Mouse (Mus musculus): ENCODE results near the gene 1700088E04Rik. TPM values are rescaled to one million over a fixed set of nuclear protein-coding genes. Genes with fewer than 3 reads are reported as not detected.

The 1700088E04Rik gene
- polyA plus RNA-seq, 2 experiments = 0.46 to 0.93 TPM

DNA sequence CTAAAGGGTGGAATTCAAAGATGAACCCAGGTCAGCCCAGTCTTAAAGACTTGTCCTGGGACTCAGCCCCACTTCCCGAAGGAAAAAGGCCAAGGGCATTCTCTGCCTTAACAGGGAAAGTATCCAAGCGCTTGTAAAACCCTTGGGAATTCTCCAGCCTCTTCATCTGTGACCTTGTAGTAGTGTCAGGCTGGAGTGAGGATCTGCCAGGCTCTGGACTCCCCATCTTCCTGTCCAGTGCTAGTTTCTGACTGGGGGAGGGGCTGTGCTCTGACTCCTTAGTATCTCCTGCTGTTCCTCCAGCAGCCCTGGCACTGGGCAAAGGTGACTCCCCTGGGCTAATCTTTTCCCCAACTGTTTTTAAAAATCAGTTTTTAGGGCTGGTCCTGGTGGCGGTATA lies 44.5 kb downstream of the 1700088E04Rik start:
- ATAC-seq (ENCODE audit: insufficient read depth) (no peak), DNase-seq (ENCODE audit: low read depth in 3 of 3, low spot score in 3 of 3) (no peak)
- Histone ChIP-seq H3K4me3 (ENCODE audit: insufficient read depth in 1 of 2, low read depth in 2 of 2, low read length in 2 of 2) (no peak overlapping the region), H3K4me2 (ENCODE audit: low read depth) (no peak overlapping the region), H3K9ac (replicated peaks) (no peak overlapping the region), H3K9me3 (ENCODE audit: control insufficient read depth, low read length) (no peaks in the 10 kb centered on the region), H3K4me1 (replicated peaks; ENCODE audit: control insufficient read depth in 2 of 2, insufficient read depth in 2 of 2, low read length in 1 of 2) (peaks cover 8 to 12% of the 10 kb centered on the region in 2 experiments), H3K36me3 (replicated peaks; ENCODE audit: control insufficient read depth, insufficient read depth, low read depth) (peaks cover 28% of the 10 kb centered on the region), H3K27me3 (ENCODE audit: control insufficient read depth, insufficient read depth, low read length) (no peaks in the 10 kb centered on the region), H3K27ac (no peak overlapping the region)
- 63% methylated on average over 3 of the region's 3 CpGs for WGBS (ENCODE audit: insufficient replicate concordance)
- no peak for TF ChIP-seq EP300 (IDR thresholded peaks at IDR 0.05; ENCODE audit: low read depth)
- TF ChIP-seq CTCF (IDR thresholded peaks at IDR 0.05; ENCODE audit: low read depth) = no peak

DNA sequence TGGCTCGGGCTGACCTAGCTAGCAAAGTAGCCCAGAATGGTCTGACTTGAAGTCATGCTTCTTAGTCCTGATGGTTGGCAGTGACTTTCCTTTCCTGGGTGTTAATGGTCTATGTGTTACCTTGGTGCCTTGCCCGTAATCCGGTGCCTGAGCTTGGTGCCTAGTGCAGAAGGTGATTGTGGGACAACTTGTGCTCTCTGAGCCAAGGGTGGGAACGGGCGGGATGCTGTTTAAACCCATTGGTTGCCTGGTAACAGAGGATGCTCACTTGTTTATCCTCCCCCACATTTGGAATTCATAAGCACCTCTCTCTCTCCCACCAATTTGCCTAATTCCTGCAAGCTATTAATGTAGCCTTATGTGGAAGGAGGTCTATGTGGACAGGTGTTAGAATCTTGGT lies 45.6 kb downstream of the 1700088E04Rik start:
- ATAC-seq (ENCODE audit: insufficient read depth) = no peak
- Histone ChIP-seq H3K27ac (no peak overlapping the region), H3K27me3 (ENCODE audit: control insufficient read depth, insufficient read depth, low read length) (no peaks in the 10 kb centered on the region), H3K9me3 (ENCODE audit: control insufficient read depth, low read length) (no peaks in the 10 kb centered on the region), H3K4me1 (replicated peaks; ENCODE audit: control insufficient read depth in 2 of 2, insufficient read depth in 2 of 2, low read length in 1 of 2) (peaks cover 8 to 12% of the 10 kb centered on the region in 2 experiments), H3K9ac (replicated peaks) (no peak overlapping the region), H3K4me2 (ENCODE audit: low read depth) (no peak overlapping the region), H3K4me3 (ENCODE audit: insufficient read depth in 1 of 2, low read depth in 2 of 2, low read length in 2 of 2) (no peak overlapping the region), H3K36me3 (replicated peaks; ENCODE audit: control insufficient read depth, insufficient read depth, low read depth) (peaks cover 37% of the 10 kb centered on the region)
- WGBS (ENCODE audit: insufficient replicate concordance) = 81% methylated on average over 5 of the region's 5 CpGs
- TF ChIP-seq CTCF (IDR thresholded peaks at IDR 0.05; ENCODE audit: low read depth) (no peak), EP300 (IDR thresholded peaks at IDR 0.05; ENCODE audit: low read depth) (no peak)
- DNase-seq (ENCODE audit: low read depth in 3 of 3, low spot score in 3 of 3) = no peak

DNA sequence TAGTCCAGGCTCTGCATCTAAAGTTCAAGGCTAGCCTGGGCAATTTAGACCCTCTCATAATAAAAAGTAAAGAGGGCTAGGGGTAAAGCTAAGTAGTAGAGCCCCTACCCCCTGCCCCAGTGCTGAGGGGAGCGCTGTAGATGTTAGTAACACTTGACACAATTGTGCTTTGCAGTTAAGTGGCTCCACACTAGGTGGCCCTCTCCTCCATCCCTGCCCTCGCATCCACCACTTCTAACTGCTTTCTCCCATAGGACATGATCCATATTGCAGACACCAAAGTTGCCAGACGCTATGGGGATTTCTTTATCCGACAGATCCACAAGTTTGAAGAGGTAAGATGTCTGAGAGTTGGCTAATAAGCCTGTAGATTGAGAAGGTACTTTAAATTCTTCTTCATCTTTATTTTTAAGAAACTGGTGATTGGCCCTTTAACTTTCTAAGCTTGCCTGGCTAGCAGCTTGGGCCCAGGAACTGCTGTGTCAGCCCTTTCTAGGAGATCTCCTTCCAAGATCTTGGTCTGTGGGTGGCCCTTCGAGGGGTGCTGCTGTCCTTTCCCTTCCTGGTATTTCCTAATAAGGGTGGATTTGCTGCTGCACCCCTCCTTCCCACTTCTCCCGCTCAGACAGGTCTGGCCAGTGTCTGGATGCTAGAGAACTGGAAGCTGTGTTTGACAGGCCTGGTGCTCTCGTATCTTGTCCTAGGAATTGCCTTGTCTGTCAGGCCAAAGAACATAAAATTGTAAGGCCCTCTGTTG lies 47.8 kb downstream of the 1700088E04Rik start:
- no peaks in the 10 kb centered on the region for H3K9me3 ChIP-seq (ENCODE audit: control insufficient read depth, low read length)
- DNase-seq (ENCODE audit: low read depth in 3 of 3, low spot score in 3 of 3) (no peak), ATAC-seq (ENCODE audit: insufficient read depth) (no peak)
- 81% methylated on average over 7 of the region's 7 CpGs for WGBS (ENCODE audit: insufficient replicate concordance)
- H3K4me2 ChIP-seq (ENCODE audit: low read depth) = no peak overlapping the region
- H3K4me1 ChIP-seq (replicated peaks; ENCODE audit: control insufficient read depth in 2 of 2, insufficient read depth in 2 of 2, low read length in 1 of 2) = peaks cover 8 to 12% of the 10 kb centered on the region in 2 experiments
- H3K4me3 ChIP-seq (ENCODE audit: insufficient read depth in 1 of 2, low read depth in 2 of 2, low read length in 2 of 2) = no peak overlapping the region
- H3K27me3 ChIP-seq (ENCODE audit: control insufficient read depth, insufficient read depth, low read length) = no peaks in the 10 kb centered on the region
- TF ChIP-seq EP300 (IDR thresholded peaks at IDR 0.05; ENCODE audit: low read depth) (no peak), CTCF (IDR thresholded peaks at IDR 0.05; ENCODE audit: low read depth) (peak; percentile 45)
- no peak overlapping the region for H3K27ac ChIP-seq
- H3K36me3 ChIP-seq (replicated peaks; ENCODE audit: control insufficient read depth, insufficient read depth, low read depth) = peaks cover 54% of the 10 kb centered on the region
- H3K9ac ChIP-seq (replicated peaks) = no peak overlapping the region

DNA sequence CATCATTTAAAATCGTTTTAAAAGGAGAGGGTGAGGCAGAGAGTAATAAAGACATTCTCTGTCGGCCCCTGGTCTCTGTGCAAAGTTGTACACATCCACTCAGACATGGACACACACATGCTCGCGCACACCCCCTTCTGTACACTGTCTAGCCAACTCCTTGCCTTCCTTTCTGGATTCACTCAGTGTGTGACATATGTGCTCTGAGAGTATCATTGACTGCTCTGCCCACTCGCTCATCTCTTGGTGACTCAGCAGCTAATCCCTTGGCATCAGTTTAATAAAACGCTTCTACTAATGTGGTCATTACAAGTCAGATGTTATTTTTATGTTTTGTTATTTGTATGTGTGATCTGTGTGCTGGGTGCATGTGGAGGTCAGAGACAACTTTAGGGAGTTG lies 48.8 kb downstream of the 1700088E04Rik start:
- 83% methylated on average over 6 of the region's 6 CpGs for WGBS (ENCODE audit: insufficient replicate concordance)
- Histone ChIP-seq H3K36me3 (replicated peaks; ENCODE audit: control insufficient read depth, insufficient read depth, low read depth) (peaks cover 61% of the 10 kb centered on the region), H3K27me3 (ENCODE audit: control insufficient read depth, insufficient read depth, low read length) (no peaks in the 10 kb centered on the region), H3K4me3 (ENCODE audit: insufficient read depth in 1 of 2, low read depth in 2 of 2, low read length in 2 of 2) (no peak overlapping the region), H3K27ac (no peak overlapping the region), H3K4me2 (ENCODE audit: low read depth) (no peak overlapping the region), H3K9ac (replicated peaks) (no peak overlapping the region), H3K9me3 (ENCODE audit: control insufficient read depth, low read length) (no peaks in the 10 kb centered on the region), H3K4me1 (replicated peaks; ENCODE audit: control insufficient read depth in 2 of 2, insufficient read depth in 2 of 2, low read length in 1 of 2) (peaks cover 1 to 3% of the 10 kb centered on the region in 2 experiments)
- TF ChIP-seq CTCF (IDR thresholded peaks at IDR 0.05; ENCODE audit: low read depth) (no peak), EP300 (IDR thresholded peaks at IDR 0.05; ENCODE audit: low read depth) (no peak)
- ATAC-seq (ENCODE audit: insufficient read depth) (no peak), DNase-seq (ENCODE audit: low read depth in 3 of 3, low spot score in 3 of 3) (no peak)

DNA sequence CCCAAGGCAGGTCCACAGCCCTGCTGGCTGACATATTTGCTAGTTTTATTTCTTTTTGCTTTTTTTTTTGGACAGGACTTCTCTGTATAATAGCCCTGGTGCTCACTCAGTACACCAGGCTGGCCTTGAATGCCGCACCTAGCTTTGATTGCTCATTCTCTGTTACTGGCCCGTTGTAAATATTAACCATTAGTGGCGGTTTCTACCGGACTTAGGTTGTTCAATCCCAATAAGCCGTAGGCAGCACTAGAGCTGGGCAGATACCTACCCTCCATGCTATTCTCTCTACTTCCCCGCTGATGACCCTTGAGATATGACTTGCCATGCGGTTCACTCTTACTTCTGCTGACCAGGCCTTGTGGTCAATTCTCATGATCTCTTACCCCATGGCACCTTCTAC lies 61.5 kb downstream of the 1700088E04Rik start:
- Histone ChIP-seq H3K4me1 (replicated peaks; ENCODE audit: control insufficient read depth in 2 of 2, insufficient read depth in 2 of 2, low read length in 1 of 2) (peaks cover 8 to 10% of the 10 kb centered on the region in 2 experiments), H3K9ac (replicated peaks) (no peak overlapping the region), H3K4me2 (ENCODE audit: low read depth) (no peak overlapping the region), H3K27me3 (ENCODE audit: control insufficient read depth, insufficient read depth, low read length) (no peaks in the 10 kb centered on the region), H3K27ac (no peak overlapping the region), H3K4me3 (ENCODE audit: insufficient read depth in 1 of 2, low read depth in 2 of 2, low read length in 2 of 2) (no peak overlapping the region), H3K36me3 (replicated peaks; ENCODE audit: control insufficient read depth, insufficient read depth, low read depth) (peaks cover 77% of the 10 kb centered on the region), H3K9me3 (ENCODE audit: control insufficient read depth, low read length) (no peaks in the 10 kb centered on the region)
- DNase-seq (ENCODE audit: low read depth in 3 of 3, low spot score in 3 of 3) (no peak), ATAC-seq (ENCODE audit: insufficient read depth) (no peak)
- WGBS (ENCODE audit: insufficient replicate concordance) = 90% methylated on average over 7 of the region's 7 CpGs
- TF ChIP-seq EP300 (IDR thresholded peaks at IDR 0.05; ENCODE audit: low read depth) (no peak), CTCF (IDR thresholded peaks at IDR 0.05; ENCODE audit: low read depth) (no peak)

Other genes with a start within 250 kb of the 1700088E04Rik start
- 0.03 and 0.17 TPM in 2 replicates for gene Gm49510, start 241.6 kb downstream of the 1700088E04Rik start, polyA plus RNA-seq (2012; rRNA removed)
- 0.10 and 0.13 TPM in 2 replicates for gene Gm49510, start 241.6 kb downstream of the 1700088E04Rik start, polyA plus RNA-seq (2014; fragmentation: Nextera tagmentation; extraction: Ambion mirVana)
- 22.2 and 23.2 TPM in 2 replicates for gene Sh3bp1, start 241.5 kb downstream of the 1700088E04Rik start, polyA plus RNA-seq (2012; rRNA removed)
- gene Sh3bp1, start 241.5 kb downstream of the 1700088E04Rik start, polyA plus RNA-seq (2014; fragmentation: Nextera tagmentation; extraction: Ambion mirVana) = 13.3 and 15.3 TPM in 2 replicates
- gene Pdxp, start 227.3 kb downstream of the 1700088E04Rik start, polyA plus RNA-seq (2012; rRNA removed) = 9.3 and 9.7 TPM in 2 replicates
- gene Pdxp, start 227.3 kb downstream of the 1700088E04Rik start, polyA plus RNA-seq (2014; fragmentation: Nextera tagmentation; extraction: Ambion mirVana) = 6.4 and 7.8 TPM in 2 replicates
- 447 and 459 TPM in 2 replicates for gene Lgals1, start 214.5 kb downstream of the 1700088E04Rik start, polyA plus RNA-seq (2012; rRNA removed)
- gene Lgals1, start 214.5 kb downstream of the 1700088E04Rik start, polyA plus RNA-seq (2014; fragmentation: Nextera tagmentation; extraction: Ambion mirVana) = 641 and 675 TPM in 2 replicates
- gene Nol12, start 206.3 kb downstream of the 1700088E04Rik start, polyA plus RNA-seq (2012; rRNA removed) = 7.9 and 17.5 TPM in 2 replicates
- 31.9 and 32.7 TPM in 2 replicates for gene Nol12, start 206.3 kb downstream of the 1700088E04Rik start, polyA plus RNA-seq (2014; fragmentation: Nextera tagmentation; extraction: Ambion mirVana)
- gene Triobp, start 193.5 kb downstream of the 1700088E04Rik start, polyA plus RNA-seq (2012; rRNA removed) = 16.1 and 17.0 TPM in 2 replicates
- gene Triobp, start 193.5 kb downstream of the 1700088E04Rik start, polyA plus RNA-seq (2014; fragmentation: Nextera tagmentation; extraction: Ambion mirVana) = 12.3 and 13.6 TPM in 2 replicates
- gene H1f0, start 112.8 kb downstream of the 1700088E04Rik start, polyA plus RNA-seq (2012; rRNA removed) = 53.1 and 65.2 TPM in 2 replicates
- 47.8 and 52.8 TPM in 2 replicates for gene H1f0, start 112.8 kb downstream of the 1700088E04Rik start, polyA plus RNA-seq (2014; fragmentation: Nextera tagmentation; extraction: Ambion mirVana)
- gene Galr3, start 99.4 kb downstream of the 1700088E04Rik start, polyA plus RNA-seq (2012; rRNA removed) = 0.30 and 0.50 TPM in 2 replicates
- not detected in 2 replicates for gene Galr3, start 99.4 kb downstream of the 1700088E04Rik start, polyA plus RNA-seq (2014; fragmentation: Nextera tagmentation; extraction: Ambion mirVana)
- 39.9 and 43.4 TPM in 2 replicates for gene Ankrd54, start 78.4 kb downstream of the 1700088E04Rik start, polyA plus RNA-seq (2012; rRNA removed)
- 37.7 and 48.3 TPM in 2 replicates for gene Ankrd54, start 78.4 kb downstream of the 1700088E04Rik start, polyA plus RNA-seq (2014; fragmentation: Nextera tagmentation; extraction: Ambion mirVana)
- 99.9 and 104 TPM in 2 replicates for gene Eif3l, start 66.1 kb downstream of the 1700088E04Rik start, polyA plus RNA-seq (2012; rRNA removed)
- gene Eif3l, start 66.1 kb downstream of the 1700088E04Rik start, polyA plus RNA-seq (2014; fragmentation: Nextera tagmentation; extraction: Ambion mirVana) = 130 and 132 TPM in 2 replicates
- gene Micall1, start 32.4 kb downstream of the 1700088E04Rik start, polyA plus RNA-seq (2012; rRNA removed) = 1.6 and 1.7 TPM in 2 replicates
- gene Micall1, start 32.4 kb downstream of the 1700088E04Rik start, polyA plus RNA-seq (2014; fragmentation: Nextera tagmentation; extraction: Ambion mirVana) = 0.69 and 0.71 TPM in 2 replicates
- gene Polr2f, start 244 bp downstream of the 1700088E04Rik start, polyA plus RNA-seq (2012; rRNA removed) = 53.9 and 112 TPM in 2 replicates
- gene Polr2f, start 244 bp downstream of the 1700088E04Rik start, polyA plus RNA-seq (2014; fragmentation: Nextera tagmentation; extraction: Ambion mirVana) = 181 and 183 TPM in 2 replicates
- 0.12 and 0.24 TPM in 2 replicates for gene Sox10, start 24.0 kb upstream of the 1700088E04Rik start, polyA plus RNA-seq (2012; rRNA removed)
- gene Sox10, start 24.0 kb upstream of the 1700088E04Rik start, polyA plus RNA-seq (2014; fragmentation: Nextera tagmentation; extraction: Ambion mirVana) = 0.14 TPM in 1 of 2 replicates, not detected in the other
- 9.1 and 12.4 TPM in 2 replicates for gene Pick1, start 87.9 kb upstream of the 1700088E04Rik start, polyA plus RNA-seq (2012; rRNA removed)
- gene Pick1, start 87.9 kb upstream of the 1700088E04Rik start, polyA plus RNA-seq (2014; fragmentation: Nextera tagmentation; extraction: Ambion mirVana) = 3.5 and 4.2 TPM in 2 replicates
- gene Gm49486, start 88.1 kb upstream of the 1700088E04Rik start, polyA plus RNA-seq (2012; rRNA removed) = 0.04 and 0.06 TPM in 2 replicates
- gene Gm49486, start 88.1 kb upstream of the 1700088E04Rik start, polyA plus RNA-seq (2014; fragmentation: Nextera tagmentation; extraction: Ambion mirVana) = not detected in 2 replicates
- gene Slc16a8, start 113.5 kb upstream of the 1700088E04Rik start, polyA plus RNA-seq (2012; rRNA removed) = not detected in 2 replicates
- gene Slc16a8, start 113.5 kb upstream of the 1700088E04Rik start, polyA plus RNA-seq (2014; fragmentation: Nextera tagmentation; extraction: Ambion mirVana) = not detected in 2 replicates
- gene Baiap2l2, start 144.3 kb upstream of the 1700088E04Rik start, polyA plus RNA-seq (2012; rRNA removed) = 3.9 and 7.9 TPM in 2 replicates
- 1.2 and 1.9 TPM in 2 replicates for gene Baiap2l2, start 144.3 kb upstream of the 1700088E04Rik start, polyA plus RNA-seq (2014; fragmentation: Nextera tagmentation; extraction: Ambion mirVana)
- gene Pla2g6, start 187.1 kb upstream of the 1700088E04Rik start, polyA plus RNA-seq (2012; rRNA removed) = 10.5 and 11.8 TPM in 2 replicates
- gene Pla2g6, start 187.1 kb upstream of the 1700088E04Rik start, polyA plus RNA-seq (2014; fragmentation: Nextera tagmentation; extraction: Ambion mirVana) = 7.9 and 9.9 TPM in 2 replicates
- 1.8 TPM in 2 replicates for gene Maff, start 205.4 kb upstream of the 1700088E04Rik start, polyA plus RNA-seq (2012; rRNA removed)
- gene Maff, start 205.4 kb upstream of the 1700088E04Rik start, polyA plus RNA-seq (2014; fragmentation: Nextera tagmentation; extraction: Ambion mirVana) = 0.80 and 1.1 TPM in 2 replicates